Mouse (Mus musculus): ENCODE data around the gene Dpf3.

DNA sequence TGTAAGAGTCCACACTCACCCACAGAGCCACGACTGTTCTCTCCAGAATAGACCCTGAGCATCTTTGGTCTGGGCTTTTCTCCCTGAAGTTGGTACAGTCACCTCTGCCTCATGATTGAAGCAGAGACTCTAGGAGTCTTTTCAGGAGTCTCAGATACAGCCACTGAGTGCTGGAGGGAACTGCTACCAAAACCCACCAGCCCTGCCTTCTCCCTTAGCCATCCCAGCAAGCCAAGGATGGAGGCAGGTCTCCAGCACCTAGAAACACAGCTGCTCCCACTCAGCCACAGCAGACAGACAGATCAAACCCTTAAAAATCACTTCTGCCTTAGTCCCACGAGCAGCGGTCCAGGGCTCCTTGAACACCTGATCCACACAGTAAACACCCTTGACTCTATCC is 139.3 kb downstream of the Dpf3 start:
- no peak for TF ChIP-seq CTCF (IDR thresholded peaks at IDR 0.05; ENCODE audit: low read depth)
- no peak for TF ChIP-seq EP300 (IDR thresholded peaks at IDR 0.05; ENCODE audit: low read depth)
